Mouse (Mus musculus) CH12F3 (cell line): ENCODE results near the gene Mc1r.
"Not testable (repeated sequence)": the region's sequence is repeated elsewhere in the genome, so short reads cannot be mapped to it uniquely, and the experiment has no call there.

Experiments
- in situ Hi-C: fragments of 300-500 bp; cut with MboI; formaldehyde crosslinking; loops from 2 replicates; pipeline ENCODE4 v1.14.3; 2020; ENCODE audit warnings: low sequenced_read_pairs

Gene Mc1r

GRCm38 (mm10) chr8:123411246-123411645 is 4.3 kb downstream of the Mc1r start, which contains the start of gene Tubb3:
Gene Tubb3, plus strand, starts transcription at chr8:123411424.
- in situ Hi-C loops = no loop called here

GRCm38 (mm10) chr8:123411781-123412327 is 4.9 kb downstream of the Mc1r start:
- in situ Hi-C loops = no loop called here

- in situ Hi-C loops = no loop called here
These were observed 5.8 kb downstream of the Mc1r start for GRCm38 (mm10) chr8:123412560-123413170.

- in situ Hi-C loops = no loop called here
These were observed 7.3 kb downstream of the Mc1r start for GRCm38 (mm10) chr8:123414255-123414654.

GRCm38 (mm10) chr8:123414997-123415696 is 8.2 kb downstream of the Mc1r start:
- in situ Hi-C loops = not testable (repeated sequence)

- in situ Hi-C loops = no loop called here
These were observed 9.3 kb downstream of the Mc1r start for GRCm38 (mm10) chr8:123415967-123416943.

GRCm38 (mm10) chr8:123416944-123417555 is 10.1 kb downstream of the Mc1r start:
- in situ Hi-C loops = no loop called here

GRCm38 (mm10) chr8:123419711-123420110 is 12.8 kb downstream of the Mc1r start:
- in situ Hi-C loops = no loop called here

- in situ Hi-C loops = no loop called here
These were observed 13.8 kb downstream of the Mc1r start for GRCm38 (mm10) chr8:123420525-123421281.

GRCm38 (mm10) chr8:123421325-123421724 is 14.4 kb downstream of the Mc1r start:
- in situ Hi-C loops = no loop called here

GRCm38 (mm10) chr8:123422056-123422780 is 15.3 kb downstream of the Mc1r start:
- in situ Hi-C loops = no loop called here

- in situ Hi-C loops = no loop called here
These were observed 15.9 kb downstream of the Mc1r start for GRCm38 (mm10) chr8:123422781-123423159.

GRCm38 (mm10) chr8:123423441-123423840 is 16.5 kb downstream of the Mc1r start, which contains the start of gene Def8:
Gene Def8, plus strand, starts transcription at chr8:123423527.
- in situ Hi-C loops = no loop called here

GRCm38 (mm10) chr8:123426511-123427509 is 19.9 kb downstream of the Mc1r start:
- in situ Hi-C loops = no loop called here

GRCm38 (mm10) chr8:123427639-123428275 is 20.9 kb downstream of the Mc1r start:
- in situ Hi-C loops = no loop called here

GRCm38 (mm10) chr8:123428343-123428893 is 21.5 kb downstream of the Mc1r start:
- in situ Hi-C loops = no loop called here
